Mouse (Mus musculus): ENCODE measurements around the gene Bnip1. TPM values are rescaled to one million over a fixed set of nuclear protein-coding genes. Genes with fewer than 3 reads are reported as not detected.

The Bnip1 gene
- total and polyA plus RNA-seq, 3 experiments: 50.9 to 59.6 (median 54.6) TPM

GRCm38 (mm10) chr17:26784525-26784924, 3.7 kb downstream of the Bnip1 start:
- Histone ChIP-seq H3K4me2 (ENCODE audit: insufficient read depth, low read depth, poor library complexity, severe bottlenecking) (peak overlapping the region; percentile 47; the same call in 1 of the 2 replicates), H3K4me1 (ENCODE audit: control insufficient read depth in 1 of 2, insufficient read depth in 2 of 2) (peaks cover 52 to 86% of the 10 kb centered on the region in 2 experiments), H3K9me3 (replicated peaks; ENCODE audit: low read length) (no peaks in the 10 kb centered on the region), H3K79me2 (replicated peaks; ENCODE audit: control insufficient read depth, extremely low read depth, insufficient read depth, poor library complexity, severe bottlenecking) (peaks cover 9% of the 10 kb centered on the region), H3K9ac (ENCODE audit: insufficient read depth, low read depth) (no peak overlapping the region), H3K36me3 (replicated peaks in 1 of 2; ENCODE audit: control insufficient read depth in 1 of 2, insufficient read depth in 1 of 2, low read length in 1 of 2) (peaks cover 18 to 49% of the 10 kb centered on the region in 2 experiments), H3K4me3 (replicated peaks in 1 of 3; ENCODE audit: low read depth in 2 of 3, low read length in 2 of 3, poor library complexity in 1 of 3) (no peak overlapping the region), H3K27ac (ENCODE audit: insufficient read depth, low read depth) (peak overlapping the region; percentile 53), H3K27me3 (replicated peaks) (no peaks in the 10 kb centered on the region)
- in situ Hi-C loops (cut with MboI; ENCODE audit: low pct_ligation_motif_present, low pct_unique_long_range_greater_than_20kb, low sequenced_read_pairs) (loop anchor here (5.0 to 10.0 kb wide), 2 partner anchors 60 to 103 kb away; no protein-coding TSS in a partner anchor), dilution Hi-C loops (cut with MboI; ENCODE audit: extremely low pct_ligation_motif_present, extremely low pct_unique_long_range_greater_than_20kb, low sequenced_read_pairs) (no loop called here)
- peak; percentile 69 for DNase-seq (ENCODE audit: extremely low read depth)
- TF ChIP-seq HCFC1 (IDR thresholded peaks at IDR 0.05; ENCODE audit: low read depth, low read length): no peak
- TF ChIP-seq USF1 (IDR thresholded peaks at IDR 0.05; ENCODE audit: low read depth, low read length): no peak
- no peak for TF ChIP-seq ZC3H11A (IDR thresholded peaks at IDR 0.05; ENCODE audit: low read depth, low read length)
- no peak for TF ChIP-seq NELFE (IDR thresholded peaks at IDR 0.05; ENCODE audit: low read depth, low read length)
- TF ChIP-seq MAZ (IDR thresholded peaks at IDR 0.05; ENCODE audit: low read depth, low read length): no peak
- no peak for TF ChIP-seq CHD2 (IDR thresholded peaks at IDR 0.05; ENCODE audit: low read length)
- TF ChIP-seq MXI1 (IDR thresholded peaks at IDR 0.05; ENCODE audit: low read depth, low read length): peak; percentile 40; the same call in 1 of the 2 replicates
- TF ChIP-seq EP300 (IDR thresholded peaks at IDR 0.05; ENCODE audit: low read length): no peak
- no peak for TF ChIP-seq JUN (IDR thresholded peaks at IDR 0.05; ENCODE audit: insufficient read depth, low read depth, low read length)
- no peak for TF ChIP-seq ETS1 (conservative IDR thresholded peaks at IDR 0.05; ENCODE audit: low read depth, low read length)
- no peak for TF ChIP-seq UBTF (IDR thresholded peaks at IDR 0.05; ENCODE audit: low read depth, low read length)
- no peak for TF ChIP-seq RCOR1 (conservative IDR thresholded peaks at IDR 0.05; ENCODE audit: low read depth, low read length)
- TF ChIP-seq TCF12 (IDR thresholded peaks at IDR 0.05; ENCODE audit: low read depth, low read length): peak; percentile 34; the same call in 1 of the 2 replicates
- TF ChIP-seq MAX (IDR thresholded peaks at IDR 0.05; ENCODE audit: low read length): no peak
- TF ChIP-seq IRF4 (IDR thresholded peaks at IDR 0.05; ENCODE audit: low read depth, low read length): no peak
- 0 out of 2 replicates have a peak, but pooled peaks have one; percentile 64 for TF ChIP-seq TBP (conservative IDR thresholded peaks at IDR 0.05; ENCODE audit: low read depth, low read length)
- no peak for TF ChIP-seq SMC3 (IDR thresholded peaks at IDR 0.05; ENCODE audit: low read depth, low read length)
- no peak for TF ChIP-seq ELF1 (IDR thresholded peaks at IDR 0.05; ENCODE audit: low read depth, low read length)
- peak; percentile 81 for TF ChIP-seq POLR2A (IDR thresholded peaks at IDR 0.05; ENCODE audit: low read depth, low read length)
- TF ChIP-seq ZNF384 (IDR thresholded peaks at IDR 0.05; ENCODE audit: low read depth, low read length): no peak
- TF ChIP-seq SIN3A (IDR thresholded peaks at IDR 0.05; ENCODE audit: low read length): no peak
- no peak for TF ChIP-seq JUND (conservative IDR thresholded peaks at IDR 0.05; ENCODE audit: low read depth, low read length)
- no peak for TF ChIP-seq KAT2A (IDR thresholded peaks at IDR 0.05; ENCODE audit: insufficient replicate concordance, low read length)
- no peak for TF ChIP-seq CTCF (conservative IDR thresholded peaks at IDR 0.05 in 1 of 2, IDR thresholded peaks at IDR 0.05 in 1 of 2; ENCODE audit: low read depth in 2 of 2, low read length in 2 of 2)
- TF ChIP-seq MAFK (IDR thresholded peaks at IDR 0.05; ENCODE audit: insufficient replicate concordance, low read length): no peak
- TF ChIP-seq E2F4 (IDR thresholded peaks at IDR 0.05; ENCODE audit: insufficient replicate concordance, low read depth, low read length): no peak
- TF ChIP-seq RAD21 (IDR thresholded peaks at IDR 0.05; ENCODE audit: low read depth, low read length): no peak
- TF ChIP-seq POLR2AphosphoS2 (IDR thresholded peaks at IDR 0.05; ENCODE audit: low read depth, low read length): no peak
- TF ChIP-seq ZKSCAN1 (IDR thresholded peaks at IDR 0.05; ENCODE audit: borderline replicate concordance, low read depth, low read length): no peak
- TF ChIP-seq NRF1 (IDR thresholded peaks at IDR 0.05; ENCODE audit: low read depth, low read length): no peak
- TF ChIP-seq MYC (IDR thresholded peaks at IDR 0.05; ENCODE audit: low read depth, low read length): no peak
- TF ChIP-seq ZMIZ1 (IDR thresholded peaks at IDR 0.05; ENCODE audit: low read depth, low read length): peak; percentile 17; the same call in 1 of the 2 replicates
- TF ChIP-seq USF2 (conservative IDR thresholded peaks at IDR 0.05; ENCODE audit: low read depth, low read length): no peak
- TF ChIP-seq PAX5 (IDR thresholded peaks at IDR 0.05; ENCODE audit: low read length): no peak

Data from CH12.LX (cell line).